Mouse (Mus musculus) right cerebral cortex, postnatal 10 days (tissue): ENCODE measurements at regions not wholly inside any gene's neighbourhood (a gene's known extent, or its start where the extent isn't known, plus 50 kb on each side); places are given as distances from the start of the nearest gene placed in this dataset.
A peak's percentile ranks its signal among the peaks of the same experiment; 100 is the strongest.
"Not testable (repeated sequence)": the region's sequence is repeated elsewhere in the genome, so short reads cannot be mapped to it uniquely, and the experiment has no call there.

ENCODE experiments used
- DNase-seq, 2 experiments: peaks; one replicate each; pipeline ENCODE4 v3.0.0; 2021; ENCODE audit warnings: low spot score in 2 of 2

GRCm38 (mm10) chr2:123655551-123655950 is 434.2 kb upstream of the Sema6d start:
- DNase-seq = no peak

GRCm38 (mm10) chr2:123688290-123689030 is 401.3 kb upstream of the Sema6d start:
- DNase-seq = no peak

GRCm38 (mm10) chr2:123689801-123690200 is 400.0 kb upstream of the Sema6d start:
- DNase-seq = no peak

GRCm38 (mm10) chr2:123739688-123740087 is 350.1 kb upstream of the Sema6d start:
- DNase-seq = no peak

- DNase-seq = no peak
These were observed 349.2 kb upstream of the Sema6d start for GRCm38 (mm10) chr2:123740541-123740940.

GRCm38 (mm10) chr2:123754220-123754619 is 335.5 kb upstream of the Sema6d start:
- DNase-seq = no peak

GRCm38 (mm10) chr2:123754656-123755499 is 334.9 kb upstream of the Sema6d start:
- DNase-seq = not testable (repeated sequence)

- DNase-seq = no peak
These were observed 290.5 kb upstream of the Sema6d start for GRCm38 (mm10) chr2:123799226-123799786.

GRCm38 (mm10) chr2:123805646-123806045 is 284.1 kb upstream of the Sema6d start:
- DNase-seq = peak in 1 of 2 experiments; percentile 21

- DNase-seq = no peak
These were observed 283.4 kb upstream of the Sema6d start for GRCm38 (mm10) chr2:123806370-123806769.

- DNase-seq = peak; percentile 76 to 89
These were observed 276.4 kb upstream of the Sema6d start for GRCm38 (mm10) chr2:123813182-123813949.

GRCm38 (mm10) chr2:123813950-123814337 is 275.8 kb upstream of the Sema6d start:
- DNase-seq = no peak

- no peak for DNase-seq
These were observed 273.1 kb upstream of the Sema6d start for GRCm38 (mm10) chr2:123816627-123817026.

- no peak for DNase-seq
These were observed 256.1 kb upstream of the Sema6d start for GRCm38 (mm10) chr2:123833540-123834136.
